ENCODE assay signal across 26 mouse cellular contexts in genomic region chr14:110913341-110913740, GRCm38 (mm10).
"Had no signal": no experiment of that assay in that cellular context is flagged by ENCODE, and none has a peak within 500 bp of the region (broad histone marks: within the 10 kb centered on the region; RNA-seq: fewer than 3 reads in every experiment).

No protein-coding gene starts in this region.

- H3K4me1 ChIP-seq: heart, embryonic 10.5 days; heart, embryonic 12.5 days; hindbrain, embryonic 10.5 days; hindbrain, embryonic 15.5 days; intestine, embryonic 15.5 days; limb, embryonic 10.5 days; limb, embryonic 12.5 days; liver, embryonic 13.5 days; liver, embryonic 15.5 days had no signal

- H3K4me3 ChIP-seq: gastrocnemius, adult 2 months; heart, embryonic 10.5 days; heart, embryonic 12.5 days; hindbrain, embryonic 10.5 days; hindbrain, embryonic 15.5 days; intestine, embryonic 15.5 days; layer of hippocampus, adult 2 months; left cerebral cortex, adult 2 months; limb, embryonic 10.5 days; limb, embryonic 12.5 days; liver, embryonic 13.5 days; liver, embryonic 15.5 days had no signal

- H3K4me2 ChIP-seq: heart, embryonic 12.5 days; hindbrain, embryonic 15.5 days; intestine, embryonic 15.5 days; limb, embryonic 12.5 days; liver, embryonic 11.5 days; liver, embryonic 13.5 days; liver, embryonic 15.5 days had no signal

- H3K27ac ChIP-seq: gastrocnemius, adult 2 months; heart, embryonic 10.5 days; hindbrain, embryonic 10.5 days; hindbrain, embryonic 15.5 days; intestine, embryonic 15.5 days; layer of hippocampus, adult 2 months; left cerebral cortex, adult 2 months; limb, embryonic 10.5 days; limb, embryonic 12.5 days; liver, embryonic 13.5 days; liver, embryonic 15.5 days had no signal

- H3K27me3 ChIP-seq: heart, embryonic 12.5 days; hindbrain, embryonic 15.5 days; intestine, embryonic 15.5 days; limb, embryonic 12.5 days; liver, embryonic 13.5 days; liver, embryonic 15.5 days had no signal

- H3K9me3 ChIP-seq: heart, embryonic 10.5 days; heart, embryonic 12.5 days; hindbrain, embryonic 10.5 days; hindbrain, embryonic 15.5 days; intestine, embryonic 15.5 days; limb, embryonic 10.5 days; limb, embryonic 12.5 days; liver, embryonic 13.5 days; liver, embryonic 15.5 days had no signal

- DNase-seq: gastrocnemius, adult 2 months; gastrocnemius, postnatal 10 days; gastrocnemius, postnatal 25 days; heart, adult 18-20 months; heart, postnatal 10 days; heart, postnatal 4 days; kidney, adult 18-20 months; kidney, adult 8-10 months; kidney, postnatal 10 days; kidney, postnatal 25 days; kidney, postnatal 4 days; liver; liver, embryonic 13.5 days had no signal

- H3K9ac ChIP-seq: heart, embryonic 12.5 days; hindbrain, embryonic 15.5 days; intestine, embryonic 15.5 days; limb, embryonic 12.5 days; liver, embryonic 13.5 days; liver, embryonic 15.5 days had no signal

- H3K36me3 ChIP-seq: heart, embryonic 10.5 days; heart, embryonic 12.5 days; hindbrain, embryonic 10.5 days; hindbrain, embryonic 15.5 days; intestine, embryonic 15.5 days; limb, embryonic 10.5 days; limb, embryonic 12.5 days; liver, embryonic 13.5 days; liver, embryonic 15.5 days had no signal

- ATAC-seq: inflammation-experienced regulatory T-cells, adult 6 months; intestine, embryonic 15.5 days; intestine, postnatal 0 days had no signal
